Mouse (Mus musculus): ENCODE data around the gene Cacna1c.

DNA sequence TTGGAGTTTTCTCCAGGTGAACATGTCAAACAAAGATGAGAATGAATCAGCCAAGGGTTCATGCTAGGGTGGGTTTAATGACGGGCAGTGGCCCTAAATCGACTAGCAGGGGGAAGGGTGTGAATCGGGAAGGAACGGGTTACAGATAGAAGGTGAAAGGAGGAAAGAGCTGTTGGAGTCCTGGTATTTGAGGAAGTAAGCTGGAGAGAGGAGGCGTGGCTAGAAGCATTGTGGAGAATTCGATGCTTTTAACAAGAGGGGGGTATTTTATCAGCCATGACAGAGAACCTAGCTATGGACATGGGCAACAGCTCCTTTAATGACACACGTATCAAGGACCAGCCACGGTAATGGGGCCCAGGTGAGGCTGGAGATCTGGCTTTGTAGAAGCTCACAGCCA, 417.0 kb downstream of the Cacna1c start:
- TF ChIP-seq CTCF (IDR thresholded peaks at IDR 0.05; ENCODE audit: borderline replicate concordance, insufficient read depth, low read depth, low read length) (no peak), POLR2A (IDR thresholded peaks at IDR 0.05; ENCODE audit: borderline replicate concordance, insufficient read depth, low read length) (no peak)
